In the genomic region with DNA sequence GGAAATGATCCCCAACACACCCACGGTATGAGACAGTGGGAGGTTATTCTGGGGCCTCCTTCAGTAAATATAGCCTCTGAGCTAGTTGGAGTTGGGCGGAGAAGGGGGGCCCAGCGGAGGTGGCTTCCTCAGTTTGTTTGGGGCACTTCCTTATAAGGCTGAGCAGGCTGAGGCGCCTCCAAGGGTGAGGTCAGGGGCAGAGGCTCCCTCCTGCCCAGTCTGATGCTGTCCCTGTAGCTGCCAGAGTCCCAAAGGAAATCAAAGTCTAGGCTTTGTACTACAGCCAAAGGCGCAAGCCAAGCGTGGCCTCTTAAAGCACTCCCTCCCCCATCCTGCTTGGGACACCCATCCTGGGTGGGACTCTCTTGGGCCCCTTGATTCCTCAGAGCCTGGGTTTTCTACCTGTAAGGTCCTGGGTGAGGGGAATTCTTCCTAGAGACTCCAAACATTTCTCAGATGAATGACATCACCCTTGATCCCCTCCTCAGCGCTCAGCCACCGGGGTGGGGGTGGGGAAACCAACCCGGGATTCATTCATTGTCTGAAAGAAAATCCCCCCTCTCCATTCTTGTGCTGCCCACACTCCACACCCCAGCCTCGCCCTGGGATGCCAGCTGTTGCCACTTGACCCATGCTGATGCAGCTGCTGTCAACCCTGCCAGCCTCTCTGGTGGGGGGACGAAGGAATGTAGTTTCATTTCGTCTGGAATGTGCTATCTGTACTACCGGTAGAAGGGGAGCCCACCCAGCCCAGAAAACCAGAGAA, we compare ENCODE assay signal across 8 mouse cellular contexts. TPM values are rescaled to one million over a fixed set of nuclear protein-coding genes. Genes with fewer than 3 reads are reported as not detected.
A peak's percentile ranks its signal among the peaks of the same experiment; 100 is the strongest.
DNase-seq lines count a peak whose midpoint lies in the region; ATAC-seq lines count a peak whose summit lies in the region.

No protein-coding gene starts in this region.

- peak overlapping the region; percentile 75 for H3K4me3 ChIP-seq in megakaryocyte, embryonic 14.5 days (replicated peaks)
- H3K4me3 ChIP-seq in hindbrain, embryonic 15.5 days: no peak overlapping the region
- no peak overlapping the region for H3K4me3 ChIP-seq in liver, embryonic 12.5 days
- H3K4me3 ChIP-seq in neural tube, embryonic 13.5 days: no peak overlapping the region

- peak; percentile 53 for DNase-seq in forelimb bud, embryonic 11.5 days (ENCODE audit: low read depth, low spot score)
- no peak for DNase-seq in right cerebral cortex, adult 2 months (ENCODE audit: low spot score in 2 of 2)
- no peak for DNase-seq in testis, postnatal 10 days (ENCODE audit: low spot score)

- H3K27ac ChIP-seq in hindbrain, embryonic 15.5 days (replicated peaks): peak overlapping the region; percentile 71
- H3K27ac ChIP-seq in liver, embryonic 12.5 days: peak overlapping the region; percentile 79
- peak overlapping the region; percentile 81 for H3K27ac ChIP-seq in neural tube, embryonic 13.5 days (replicated peaks)

- peaks cover 62% of the 10 kb centered on the region for H3K4me1 ChIP-seq in megakaryocyte, embryonic 14.5 days
- peaks cover 72% of the 10 kb centered on the region for H3K4me1 ChIP-seq in hindbrain, embryonic 15.5 days (replicated peaks)
- peaks cover 57% of the 10 kb centered on the region for H3K4me1 ChIP-seq in liver, embryonic 12.5 days
- peaks cover 86% of the 10 kb centered on the region for H3K4me1 ChIP-seq in neural tube, embryonic 13.5 days (replicated peaks)

- no peak for ATAC-seq in megakaryocyte, adult 5-6 weeks (ENCODE audit: poor library complexity, severe bottlenecking)
- 0 out of 2 replicates have a peak, but pooled peaks have one; percentile 2 for ATAC-seq in hindbrain, embryonic 15.5 days (ENCODE audit: low FRiP score, low read depth)
- ATAC-seq in liver, embryonic 12.5 days: peak; percentile 40
- 0 out of 2 replicates have a peak, but pooled peaks have one; percentile 4 for ATAC-seq in neural tube, embryonic 13.5 days (ENCODE audit: low read depth)

- H3K9me3 ChIP-seq in megakaryocyte, embryonic 14.5 days: no peaks in the 10 kb centered on the region
- H3K9me3 ChIP-seq in hindbrain, embryonic 15.5 days: no peaks in the 10 kb centered on the region
- H3K9me3 ChIP-seq in liver, embryonic 12.5 days (replicated peaks): no peaks in the 10 kb centered on the region
- no peaks in the 10 kb centered on the region for H3K9me3 ChIP-seq in neural tube, embryonic 13.5 days

- no peaks in the 10 kb centered on the region for H3K36me3 ChIP-seq in megakaryocyte, embryonic 14.5 days (replicated peaks; ENCODE audit: low read length)
- H3K36me3 ChIP-seq in hindbrain, embryonic 15.5 days: no peaks in the 10 kb centered on the region
- H3K36me3 ChIP-seq in liver, embryonic 12.5 days: no peaks in the 10 kb centered on the region
- H3K36me3 ChIP-seq in neural tube, embryonic 13.5 days: no peaks in the 10 kb centered on the region

- H3K4me2 ChIP-seq in hindbrain, embryonic 15.5 days: peak overlapping the region; percentile 26
- H3K4me2 ChIP-seq in liver, embryonic 12.5 days: peak overlapping the region; percentile 50
- peak overlapping the region; percentile 39 for H3K4me2 ChIP-seq in neural tube, embryonic 13.5 days

- 9% methylated on average over 13 of the region's 13 CpGs for WGBS in hindbrain, embryonic 15.5 days
- WGBS in liver, embryonic 12.5 days (ENCODE audit: insufficient replicate concordance): 9% methylated on average over 13 of the region's 13 CpGs
- whole genome bisulfite sequencing in neural tube, embryonic 13.5 days: 4% methylated on average over 13 of the region's 13 CpGs

- 0 out of 2 replicates have a peak overlapping the region, but pooled peaks have one; percentile 6 for H3K9ac ChIP-seq in hindbrain, embryonic 15.5 days
- H3K9ac ChIP-seq in liver, embryonic 12.5 days: peak overlapping the region; percentile 31; the same call in 1 of the 2 replicates
- H3K9ac ChIP-seq in neural tube, embryonic 13.5 days: peak overlapping the region; percentile 54

- peaks cover 91% of the 10 kb centered on the region for H3K27me3 ChIP-seq in megakaryocyte, embryonic 14.5 days (replicated peaks)
- no peaks in the 10 kb centered on the region for H3K27me3 ChIP-seq in hindbrain, embryonic 15.5 days
- H3K27me3 ChIP-seq in liver, embryonic 12.5 days (replicated peaks): peaks cover 63% of the 10 kb centered on the region
- no peaks in the 10 kb centered on the region for H3K27me3 ChIP-seq in neural tube, embryonic 13.5 days

RNA-seq across cellular contexts. Expression of a gene that starts 12.1 kb away (rescaled TPM):
- polyA plus RNA-seq in megakaryocyte, embryonic 14.5 days (2012; ENCODE audit: insufficient read depth, low replicate concordance): 0.29 TPM in 1 of 2 replicates, not detected in the other
- not detected in 2 replicates for total RNA-seq in megakaryocyte, adult 5-6 weeks (2015)
- total RNA-seq in megakaryocyte, adult 5-6 weeks (2017): not detected in 2 replicates
- polyA plus RNA-seq in hindbrain, embryonic 15.5 days (2015; fragmentation: Nextera tagmentation; extraction: Ambion mirVana): 31.8 and 42.1 TPM in 2 replicates
- 7.2 and 7.3 TPM in 2 replicates for polyA plus RNA-seq in liver, embryonic 12.5 days (2016; fragmentation: Nextera tagmentation; extraction: Ambion mirVana)
- 44.1 and 47.1 TPM in 2 replicates for polyA plus RNA-seq in neural tube, embryonic 13.5 days (2015; fragmentation: Nextera tagmentation; extraction: Ambion mirVana)

RNA-seq across cellular contexts. Expression of a gene that starts 17.0 kb away (rescaled TPM):
- not detected in 2 replicates for polyA plus RNA-seq in megakaryocyte, embryonic 14.5 days (2012; ENCODE audit: insufficient read depth, low replicate concordance)
- not detected in 2 replicates for total RNA-seq in megakaryocyte, adult 5-6 weeks (2015)
- not detected in 2 replicates for total RNA-seq in megakaryocyte, adult 5-6 weeks (2017)
- 107 and 112 TPM in 2 replicates for polyA plus RNA-seq in hindbrain, embryonic 15.5 days (2015; fragmentation: Nextera tagmentation; extraction: Ambion mirVana)
- polyA plus RNA-seq in liver, embryonic 12.5 days (2016; fragmentation: Nextera tagmentation; extraction: Ambion mirVana): not detected in 2 replicates
- polyA plus RNA-seq in neural tube, embryonic 13.5 days (2015; fragmentation: Nextera tagmentation; extraction: Ambion mirVana): 37.8 and 41.3 TPM in 2 replicates

RNA-seq across cellular contexts. Expression of a gene that starts 34.6 kb away (rescaled TPM):
- polyA plus RNA-seq in megakaryocyte, embryonic 14.5 days (2012; ENCODE audit: insufficient read depth, low replicate concordance): 0.47 TPM in 1 of 2 replicates, not detected in the other
- total RNA-seq in megakaryocyte, adult 5-6 weeks (2015): 1.3 TPM in 1 of 2 replicates, not detected in the other
- not detected in 2 replicates for total RNA-seq in megakaryocyte, adult 5-6 weeks (2017)
- polyA plus RNA-seq in hindbrain, embryonic 15.5 days (2015; fragmentation: Nextera tagmentation; extraction: Ambion mirVana): 50.7 and 74.7 TPM in 2 replicates
- 3.9 and 6.5 TPM in 2 replicates for polyA plus RNA-seq in liver, embryonic 12.5 days (2016; fragmentation: Nextera tagmentation; extraction: Ambion mirVana)
- 193 and 205 TPM in 2 replicates for polyA plus RNA-seq in neural tube, embryonic 13.5 days (2015; fragmentation: Nextera tagmentation; extraction: Ambion mirVana)

RNA-seq across cellular contexts. Expression of a gene that starts 44.4 kb away (rescaled TPM):
- not detected in 2 replicates for polyA plus RNA-seq in megakaryocyte, embryonic 14.5 days (2012; ENCODE audit: insufficient read depth, low replicate concordance)
- not detected in 2 replicates for total RNA-seq in megakaryocyte, adult 5-6 weeks (2015)
- total RNA-seq in megakaryocyte, adult 5-6 weeks (2017): not detected in 2 replicates
- 0.87 and 0.95 TPM in 2 replicates for polyA plus RNA-seq in hindbrain, embryonic 15.5 days (2015; fragmentation: Nextera tagmentation; extraction: Ambion mirVana)
- polyA plus RNA-seq in liver, embryonic 12.5 days (2016; fragmentation: Nextera tagmentation; extraction: Ambion mirVana): not detected in 2 replicates
- 0.36 and 0.40 TPM in 2 replicates for polyA plus RNA-seq in neural tube, embryonic 13.5 days (2015; fragmentation: Nextera tagmentation; extraction: Ambion mirVana)

RNA-seq across cellular contexts. Expression of a gene that starts 52.5 kb away (rescaled TPM):
- 13.9 and 14.0 TPM in 2 replicates for polyA plus RNA-seq in megakaryocyte, embryonic 14.5 days (2012; ENCODE audit: insufficient read depth, low replicate concordance)
- 7.2 and 7.8 TPM in 2 replicates for total RNA-seq in megakaryocyte, adult 5-6 weeks (2015)
- 8.7 and 10.2 TPM in 2 replicates for total RNA-seq in megakaryocyte, adult 5-6 weeks (2017)
- 20.1 and 20.3 TPM in 2 replicates for polyA plus RNA-seq in hindbrain, embryonic 15.5 days (2015; fragmentation: Nextera tagmentation; extraction: Ambion mirVana)
- polyA plus RNA-seq in liver, embryonic 12.5 days (2016; fragmentation: Nextera tagmentation; extraction: Ambion mirVana): 11.1 and 11.4 TPM in 2 replicates
- polyA plus RNA-seq in neural tube, embryonic 13.5 days (2015; fragmentation: Nextera tagmentation; extraction: Ambion mirVana): 20.1 and 22.2 TPM in 2 replicates

Comparison
In these comparisons a context has a peak if more than half of its experiments do, and no peak if none do; other contexts are left out.
1. RNA of a gene that starts 17.0 kb away (polyA plus RNA-seq): 107 to 112 TPM in hindbrain, embryonic 15.5 days and 37.8 to 41.3 TPM in neural tube, embryonic 13.5 days; not detected in megakaryocyte, embryonic 14.5 days and not detected in liver, embryonic 12.5 days; every median in the first group is over 10 times any median in the second.
2. Peak in every context shown above with its lines, with median percentiles within 50 percentile points of each other: H3K27ac ChIP-seq, H3K4me2 ChIP-seq and H3K9ac ChIP-seq.